Mouse (Mus musculus) E14TG2a.4 (cell line): Measurements from ENCODE around the gene Plpp2.

Experiments used
- H3K27me3 ChIP-seq: 2 replicates; pipeline ENCODE4 v1.6.1; 2014; ENCODE audit warnings: low read length, control low read depth; ENCODE audit not compliant: insufficient read depth
- H3K36me3 ChIP-seq: 2 replicates; pipeline ENCODE4 v1.6.1; 2014; ENCODE audit warnings: low read length, control low read depth; ENCODE audit not compliant: insufficient read depth
- H3K4me1 ChIP-seq: replicated peaks from 2 replicates; pipeline ENCODE4 v1.6.1; 2014; ENCODE audit warnings: low read depth, low read length, control low read depth
- H3K4me3 ChIP-seq: replicated peaks from 2 replicates; pipeline ENCODE4 v1.5.1; 2014; ENCODE audit warnings: mild to moderate bottlenecking, low read length
- H3K9me3 ChIP-seq: 2 replicates; pipeline ENCODE4 v1.6.1; 2014; ENCODE audit warnings: low read length, control low read depth
- CTCF ChIP-seq: conservative IDR thresholded peaks from 2 replicates; pipeline ENCODE4 v1.5.1; 2014; ENCODE audit warnings: low read length
- NANOG ChIP-seq: IDR thresholded peaks from 2 replicates; pipeline ENCODE4 v1.6.1; 2014; ENCODE audit warnings: borderline replicate concordance, low read length, mixed read lengths
- POU5F1 ChIP-seq: IDR thresholded peaks from 2 replicates; pipeline ENCODE4 v1.6.1; 2014; ENCODE audit warnings: low read length, borderline replicate concordance

Gene Plpp2

GRCm38 (mm10) chr10:79538873-79539272, 5.3 kb upstream of the Plpp2 start:
- Histone ChIP-seq H3K4me3 (no peak overlapping the region), H3K4me1 (peaks cover 39% of the 10 kb centered on the region), H3K27me3 (peaks cover 25% of the 10 kb centered on the region), H3K36me3 (peaks cover 60% of the 10 kb centered on the region), H3K9me3 (peaks cover under 1% of the 10 kb centered on the region; the same call in 1 of the 2 replicates)
- no peak for TF ChIP-seq CTCF
- no peak for TF ChIP-seq NANOG
- TF ChIP-seq POU5F1: no peak

GRCm38 (mm10) chr10:79538323-79538722, 4.7 kb upstream of the Plpp2 start:
- Histone ChIP-seq H3K9me3 (no peaks in the 10 kb centered on the region), H3K4me3 (no peak overlapping the region), H3K27me3 (peaks cover 27% of the 10 kb centered on the region), H3K36me3 (peaks cover 54% of the 10 kb centered on the region), H3K4me1 (peaks cover 43% of the 10 kb centered on the region)
- TF ChIP-seq CTCF (no peak), NANOG (no peak), POU5F1 (no peak)

GRCm38 (mm10) chr10:79537781-79538180, 4.2 kb upstream of the Plpp2 start:
- H3K27me3 ChIP-seq: peaks cover 33% of the 10 kb centered on the region
- H3K36me3 ChIP-seq: peaks cover 49% of the 10 kb centered on the region
- H3K9me3 ChIP-seq: no peaks in the 10 kb centered on the region
- no peak overlapping the region for H3K4me3 ChIP-seq
- H3K4me1 ChIP-seq: peaks cover 44% of the 10 kb centered on the region
- TF ChIP-seq CTCF: no peak
- TF ChIP-seq NANOG: no peak
- no peak for TF ChIP-seq POU5F1

GRCm38 (mm10) chr10:79537271-79537670, 3.7 kb upstream of the Plpp2 start:
- peaks cover 47% of the 10 kb centered on the region for H3K4me1 ChIP-seq
- TF ChIP-seq POU5F1 (no peak), CTCF (no peak), NANOG (no peak)
- no peaks in the 10 kb centered on the region for H3K9me3 ChIP-seq
- peaks cover 44% of the 10 kb centered on the region for H3K36me3 ChIP-seq
- H3K4me3 ChIP-seq: no peak overlapping the region
- H3K27me3 ChIP-seq: peaks cover 38% of the 10 kb centered on the region

- Histone ChIP-seq H3K4me1 (peaks cover 41% of the 10 kb centered on the region), H3K36me3 (peaks cover 37% of the 10 kb centered on the region), H3K9me3 (no peaks in the 10 kb centered on the region), H3K4me3 (no peak overlapping the region), H3K27me3 (peaks cover 41% of the 10 kb centered on the region)
- TF ChIP-seq POU5F1 (no peak), CTCF (0 out of 2 replicates have a peak, but pooled peaks have one; percentile 3)
Observed at GRCm38 (mm10) chr10:79536461-79537080, 3.0 kb upstream of the Plpp2 start.

GRCm38 (mm10) chr10:79535431-79535830, 1.8 kb upstream of the Plpp2 start:
- no peak for TF ChIP-seq POU5F1
- TF ChIP-seq NANOG: no peak
- H3K36me3 ChIP-seq: peaks cover 26% of the 10 kb centered on the region

GRCm38 (mm10) chr10:79534426-79534825, 830 bp upstream of the Plpp2 start:
- Histone ChIP-seq H3K4me1 (peaks cover 40% of the 10 kb centered on the region), H3K4me3 (peak overlapping the region; percentile 90; the same call in 1 of the 2 replicates), H3K27me3 (peaks cover 43% of the 10 kb centered on the region), H3K36me3 (peaks cover 26% of the 10 kb centered on the region), H3K9me3 (no peaks in the 10 kb centered on the region)
- TF ChIP-seq CTCF (no peak), NANOG (no peak), POU5F1 (no peak)

More at GRCm38 (mm10) chr10:79535431-79535830, 1.8 kb upstream of the Plpp2 start:
- H3K4me1 ChIP-seq: peaks cover 40% of the 10 kb centered on the region
- no peaks in the 10 kb centered on the region for H3K9me3 ChIP-seq
- peaks cover 43% of the 10 kb centered on the region for H3K27me3 ChIP-seq
- no peak overlapping the region for H3K4me3 ChIP-seq

GRCm38 (mm10) chr10:79532678-79533077, 918 bp downstream of the Plpp2 start:
- Histone ChIP-seq H3K4me1 (peaks cover 41% of the 10 kb centered on the region), H3K27me3 (peaks cover 43% of the 10 kb centered on the region), H3K36me3 (peaks cover 17% of the 10 kb centered on the region), H3K4me3 (peak overlapping the region; percentile 90), H3K9me3 (no peaks in the 10 kb centered on the region)
- TF ChIP-seq CTCF (no peak), POU5F1 (no peak), NANOG (no peak)

- Histone ChIP-seq H3K9me3 (no peaks in the 10 kb centered on the region), H3K4me3 (no peak overlapping the region), H3K36me3 (peaks cover 28% of the 10 kb centered on the region), H3K4me1 (peaks cover 44% of the 10 kb centered on the region), H3K27me3 (peaks cover 43% of the 10 kb centered on the region)
- TF ChIP-seq NANOG (no peak), CTCF (no peak), POU5F1 (no peak)
Observed at GRCm38 (mm10) chr10:79531593-79531992, 2.0 kb downstream of the Plpp2 start.
